Comparison of ENCODE assay signal across 8 mouse cellular contexts in the genomic region with DNA sequence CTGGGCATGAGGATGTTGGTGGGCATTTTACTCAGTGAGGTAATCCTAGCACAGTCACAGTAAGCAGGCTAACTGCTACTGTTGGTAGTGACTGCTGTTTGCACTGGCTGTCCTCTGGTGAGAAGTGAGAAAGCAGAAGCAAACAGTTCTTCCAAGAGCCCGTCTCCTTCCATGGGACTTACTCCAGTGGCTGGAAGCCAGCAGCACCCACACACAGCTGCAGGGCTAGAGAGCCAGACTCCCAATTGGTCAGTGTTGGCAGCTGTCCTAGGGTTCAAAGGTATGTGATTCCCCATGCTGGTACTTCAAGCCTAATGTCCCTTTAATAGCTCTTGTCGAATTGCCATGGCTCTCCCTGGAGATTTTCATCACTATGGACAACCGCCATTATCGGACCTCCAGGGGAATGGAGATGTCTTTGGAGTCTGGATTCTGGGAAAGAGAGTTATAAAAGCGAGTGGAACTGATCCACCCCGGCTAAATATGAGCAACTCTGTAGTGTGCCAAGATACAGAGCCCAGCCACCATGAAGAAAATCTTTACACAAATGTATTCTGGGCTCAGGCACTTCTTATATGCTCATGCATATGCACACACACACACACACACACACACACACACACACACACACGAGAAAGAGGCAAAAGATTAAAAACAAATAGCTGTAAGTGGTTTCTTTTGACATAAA. TPM values are rescaled to one million over a fixed set of nuclear protein-coding genes. Genes with fewer than 3 reads are reported as not detected.
DNase-seq lines count a peak whose midpoint lies in the region; ATAC-seq and TF ChIP-seq lines count a peak whose summit lies in the region.

No protein-coding gene starts in this region.

- no peaks in the 10 kb centered on the region for H3K79me2 ChIP-seq in liver, adult 2 months (ENCODE audit: control insufficient read depth, insufficient read depth, low read length)

- peaks cover 3% of the 10 kb centered on the region; the same call in 1 of the 2 replicates for H3K4me1 ChIP-seq in liver, adult 2 months (ENCODE audit: control insufficient read depth, insufficient read depth, low read length)
- H3K4me1 ChIP-seq in liver, embryonic 11.5 days (replicated peaks; ENCODE audit: control insufficient read depth, insufficient read depth, low read length) = no peaks in the 10 kb centered on the region
- peaks cover 6% of the 10 kb centered on the region; the same call in 1 of the 2 replicates for H3K4me1 ChIP-seq in heart, embryonic 15.5 days (replicated peaks)
- no peaks in the 10 kb centered on the region for H3K4me1 ChIP-seq in intestine, embryonic 16.5 days (ENCODE audit: control insufficient read depth, insufficient read depth, low read length)

- no peak overlapping the region for H3K4me2 ChIP-seq in liver, embryonic 11.5 days
- no peak overlapping the region for H3K4me2 ChIP-seq in heart, embryonic 15.5 days
- H3K4me2 ChIP-seq in intestine, embryonic 16.5 days (ENCODE audit: low read depth, low read length) = no peak overlapping the region

- H3K9me3 ChIP-seq in liver, embryonic 11.5 days (ENCODE audit: control insufficient read depth, low read length) = no peaks in the 10 kb centered on the region
- H3K9me3 ChIP-seq in heart, embryonic 15.5 days (replicated peaks) = no peaks in the 10 kb centered on the region
- H3K9me3 ChIP-seq in intestine, embryonic 16.5 days (ENCODE audit: control insufficient read depth, low read length) = no peaks in the 10 kb centered on the region

- no peak overlapping the region for H3K27ac ChIP-seq in liver, adult 2 months (replicated peaks; ENCODE audit: insufficient read depth, low read depth, low read length)
- H3K27ac ChIP-seq in liver, embryonic 11.5 days (ENCODE audit: low read depth, low read length) = no peak overlapping the region
- 0 out of 2 replicates have a peak overlapping the region, but pooled peaks have one; percentile 2 for H3K27ac ChIP-seq in heart, embryonic 15.5 days
- H3K27ac ChIP-seq in intestine, embryonic 16.5 days (ENCODE audit: low read length) = no peak overlapping the region

- WGBS in liver, adult 2 months = 37% methylated on average over 7 of the region's 7 CpGs
- 74% methylated on average over 7 of the region's 7 CpGs for WGBS in liver, embryonic 11.5 days
- WGBS in heart, embryonic 15.5 days = 54% methylated on average over 7 of the region's 7 CpGs
- 55% methylated on average over 7 of the region's 7 CpGs for WGBS in intestine, embryonic 16.5 days

- TF ChIP-seq POLR2A in liver, adult 2 months (IDR thresholded peaks at IDR 0.05; ENCODE audit: extremely low read depth, insufficient read depth, low read length) = no peak
- TF ChIP-seq POLR2A in brain, embryonic 14.5 days (IDR thresholded peaks at IDR 0.05; ENCODE audit: borderline replicate concordance, extremely low read depth, insufficient read depth, insufficient read length, poor library complexity, severe bottlenecking) = no peak

- ATAC-seq in liver, embryonic 11.5 days (replicated peaks; ENCODE audit: low FRiP score) = no peak
- ATAC-seq in heart, embryonic 15.5 days (replicated peaks; ENCODE audit: insufficient number of reproducible peaks, insufficient read depth, low FRiP score, low read depth) = no peak
- ATAC-seq in intestine, embryonic 16.5 days = no peak

- peak; percentile 93 for DNase-seq in liver, adult 2 months (ENCODE audit: extremely low read depth, low read depth, low spot score)
- DNase-seq in liver, embryonic 11.5 days (ENCODE audit: low spot score) = no peak
- DNase-seq in brain, embryonic 14.5 days (ENCODE audit: low read depth) = peak; percentile 39
- peak; percentile 54 to 77 for DNase-seq in left cerebral cortex, postnatal 14 days (ENCODE audit: low spot score in 2 of 2)
- DNase-seq in right cerebral cortex, postnatal 10 days (ENCODE audit: low spot score in 2 of 2) = peak; percentile 75 to 79
- DNase-seq in c-Kit-positive CD71-positive TER-119-positive erythroid progenitor cells, embryonic 14.5 days (ENCODE audit: low spot score) = no peak

- H3K27me3 ChIP-seq in liver, adult 2 months (ENCODE audit: control insufficient read depth, insufficient read depth, low read length) = no peaks in the 10 kb centered on the region
- no peaks in the 10 kb centered on the region for H3K27me3 ChIP-seq in liver, embryonic 11.5 days (replicated peaks; ENCODE audit: control insufficient read depth, insufficient read depth, low read length)
- H3K27me3 ChIP-seq in heart, embryonic 15.5 days = no peaks in the 10 kb centered on the region
- no peaks in the 10 kb centered on the region for H3K27me3 ChIP-seq in intestine, embryonic 16.5 days (replicated peaks; ENCODE audit: control insufficient read depth, insufficient read depth, low read length)

- H3K9ac ChIP-seq in liver, adult 2 months (ENCODE audit: low read depth, low read length) = no peak overlapping the region
- no peak overlapping the region for H3K9ac ChIP-seq in liver, embryonic 11.5 days (ENCODE audit: low read depth, low read length)
- H3K9ac ChIP-seq in heart, embryonic 15.5 days = no peak overlapping the region
- H3K9ac ChIP-seq in intestine, embryonic 16.5 days (ENCODE audit: low read depth, low read length) = no peak overlapping the region

- intact Hi-C loops in left cerebral cortex, postnatal 14 days (cut with DNase I) = no loop called here

- H3K36me3 ChIP-seq in liver, adult 2 months (ENCODE audit: control insufficient read depth, insufficient read depth, low read length) = no peaks in the 10 kb centered on the region
- H3K36me3 ChIP-seq in liver, embryonic 11.5 days (ENCODE audit: control insufficient read depth, insufficient read depth, low read length) = no peaks in the 10 kb centered on the region
- H3K36me3 ChIP-seq in heart, embryonic 15.5 days = no peaks in the 10 kb centered on the region
- no peaks in the 10 kb centered on the region for H3K36me3 ChIP-seq in intestine, embryonic 16.5 days (ENCODE audit: control insufficient read depth, insufficient read depth, low read length)

- H3K4me3 ChIP-seq in liver, adult 2 months (ENCODE audit: insufficient read depth, low read depth, low read length) = no peak overlapping the region
- no peak overlapping the region for H3K4me3 ChIP-seq in liver, embryonic 11.5 days (ENCODE audit: low read depth, low read length)
- H3K4me3 ChIP-seq in heart, embryonic 15.5 days = no peak overlapping the region
- no peak overlapping the region for H3K4me3 ChIP-seq in intestine, embryonic 16.5 days (ENCODE audit: low read length)

- TF ChIP-seq CTCF in liver, adult 2 months (IDR thresholded peaks at IDR 0.05; ENCODE audit: low read depth, low read length) = no peak
- TF ChIP-seq CTCF in brain, embryonic 14.5 days (IDR thresholded peaks at IDR 0.05; ENCODE audit: borderline replicate concordance, extremely low read depth, insufficient read depth, insufficient read length) = no peak

RNA-seq across cellular contexts. Expression of a gene that starts 47.2 kb away (rescaled TPM):
- total RNA-seq in liver, adult 2 months (2014; rRNA removed) = 8.0 and 9.7 TPM in 2 replicates
- polyA plus RNA-seq in liver, adult 2 months (2012; rRNA removed) = 3.0 and 3.3 TPM in 2 replicates
- polyA plus RNA-seq in liver, embryonic 11.5 days (2014; fragmentation: Nextera tagmentation; extraction: Ambion mirVana) = 48.4 and 54.6 TPM in 2 replicates
- polyA plus RNA-seq in brain, embryonic 14.5 days (2012; rRNA removed) = 64.6 and 77.4 TPM in 2 replicates
- polyA plus RNA-seq in heart, embryonic 15.5 days (2015; fragmentation: Nextera tagmentation; extraction: Ambion mirVana) = 22.8 and 28.8 TPM in 2 replicates
- total RNA-seq in left cerebral cortex, postnatal 14 days (2021) = 10 to 100 TPM; 35.5 to 37.3 TPM
- polyA plus RNA-seq in intestine, embryonic 16.5 days (2015; fragmentation: Nextera tagmentation; extraction: Ambion mirVana) = 23.5 and 25.5 TPM in 2 replicates

RNA-seq across cellular contexts. Expression of a gene that starts 57.5 kb away (rescaled TPM):
- under 0.01 TPM in 1 of 2 replicates, not detected in the other for total RNA-seq in liver, adult 2 months (2014; rRNA removed)
- polyA plus RNA-seq in liver, adult 2 months (2012; rRNA removed) = not detected in 2 replicates
- polyA plus RNA-seq in liver, embryonic 11.5 days (2014; fragmentation: Nextera tagmentation; extraction: Ambion mirVana) = not detected in 2 replicates
- polyA plus RNA-seq in brain, embryonic 14.5 days (2012; rRNA removed) = not detected in 2 replicates
- polyA plus RNA-seq in heart, embryonic 15.5 days (2015; fragmentation: Nextera tagmentation; extraction: Ambion mirVana) = not detected in 2 replicates
- total RNA-seq in left cerebral cortex, postnatal 14 days (2021) = not detected
- not detected in 2 replicates for polyA plus RNA-seq in intestine, embryonic 16.5 days (2015; fragmentation: Nextera tagmentation; extraction: Ambion mirVana)

Comparison
In these comparisons a context has a peak if more than half of its experiments do, and no peak if none do; other contexts are left out.
1. DNase-seq: peak in liver, adult 2 months (single experiment), brain, embryonic 14.5 days (single experiment), left cerebral cortex, postnatal 14 days (2 of 2) and right cerebral cortex, postnatal 10 days (2 of 2); none in liver, embryonic 11.5 days (single experiment) and c-Kit-positive CD71-positive TER-119-positive erythroid progenitor cells, embryonic 14.5 days (single experiment).